Comparison of ENCODE assay signal across 8 mouse cellular contexts in genomic region chr1:166153351-166154120, GRCm38 (mm10). TPM values are rescaled to one million over a fixed set of nuclear protein-coding genes. Genes with fewer than 3 reads are reported as not detected.
DNase-seq lines count a peak whose midpoint lies in the region; ATAC-seq and TF ChIP-seq lines count a peak whose summit lies in the region.

No protein-coding gene starts in this region.

- DNase-seq in MN1 (ENCODE audit: low spot score), result peak; percentile 90
- DNase-seq in cerebellum, adult 2 months, result peak; percentile 70 to 85
- DNase-seq in left cerebral cortex, adult 11 months (ENCODE audit: low spot score), result peak; percentile 68
- DNase-seq in right cerebral cortex, adult 18-20 months, result peak; percentile 82
- DNase-seq in urinary bladder, adult 2 months (ENCODE audit: low spot score), result peak; percentile 66

- no peak for TF ChIP-seq POLR2A in cerebellum, adult 2 months (IDR thresholded peaks at IDR 0.05; ENCODE audit: borderline replicate concordance, insufficient read depth, low read length)

- WGBS in cerebellum, adult 2 months, result 13% methylated on average over 18 of the region's 18 CpGs
- 12% methylated on average over 18 of the region's 18 CpGs for WGBS in hindbrain, embryonic 13.5 days

- no peaks in the 10 kb centered on the region for H3K4me1 ChIP-seq in cerebellum, adult 2 months (ENCODE audit: control insufficient read depth, insufficient read depth, low read length)
- H3K4me1 ChIP-seq in hindbrain, embryonic 13.5 days (replicated peaks), result peaks cover 3% of the 10 kb centered on the region; the same call in 1 of the 2 replicates

- H3K27ac ChIP-seq in cerebellum, adult 2 months (ENCODE audit: insufficient read depth, low read length), result no peak overlapping the region
- H3K27ac ChIP-seq in hindbrain, embryonic 13.5 days, result no peak overlapping the region

- H3K9me3 ChIP-seq in hindbrain, embryonic 13.5 days, result no peaks in the 10 kb centered on the region

- H3K4me3 ChIP-seq in cerebellum, adult 2 months (replicated peaks; ENCODE audit: insufficient read depth, low read depth, low read length), result no peak overlapping the region
- H3K4me3 ChIP-seq in hindbrain, embryonic 13.5 days, result no peak overlapping the region

- no peaks in the 10 kb centered on the region for H3K27me3 ChIP-seq in cerebellum, adult 2 months (ENCODE audit: control insufficient read depth, insufficient read depth, low read length)
- peaks cover 27% of the 10 kb centered on the region for H3K27me3 ChIP-seq in hindbrain, embryonic 13.5 days

- H3K9ac ChIP-seq in hindbrain, embryonic 13.5 days, result no peak overlapping the region

- no peaks in the 10 kb centered on the region for H3K36me3 ChIP-seq in hindbrain, embryonic 13.5 days

- TF ChIP-seq CTCF in cerebellum, adult 2 months (IDR thresholded peaks at IDR 0.05; ENCODE audit: borderline replicate concordance, insufficient read depth, low read depth, low read length), result peak; percentile 95

- ATAC-seq in frontal cortex, adult (ENCODE audit: low TSS enrichment), result peak; percentile 91
- peak; percentile 55 for ATAC-seq in hindbrain, embryonic 13.5 days (ENCODE audit: low FRiP score)
- ATAC-seq in megakaryocyte, adult 5-6 weeks (ENCODE audit: poor library complexity, severe bottlenecking), result peak; percentile 81

- H3K4me2 ChIP-seq in hindbrain, embryonic 13.5 days, result no peak overlapping the region

RNA-seq across cellular contexts. Expression of gene Gpa33, which starts 23.5 kb away (rescaled TPM):
- not detected in 2 replicates for polyA plus RNA-seq in cerebellum, adult 2 months (2012; rRNA removed)
- polyA plus RNA-seq in hindbrain, embryonic 13.5 days (2015; fragmentation: Nextera tagmentation; extraction: Ambion mirVana), result 0.14 TPM in 1 of 2 replicates, not detected in the other
- not detected in 2 replicates for total RNA-seq in megakaryocyte, adult 5-6 weeks (2015)
- total RNA-seq in megakaryocyte, adult 5-6 weeks (2017), result not detected in 2 replicates
- polyA plus RNA-seq in urinary bladder, adult 2 months (2012; rRNA removed), result 57.3 and 59.9 TPM in 2 replicates

RNA-seq across cellular contexts. Expression of gene Dusp27, which starts 25.8 kb away (rescaled TPM):
- polyA plus RNA-seq in cerebellum, adult 2 months (2012; rRNA removed), result 0.15 and 0.16 TPM in 2 replicates
- polyA plus RNA-seq in hindbrain, embryonic 13.5 days (2015; fragmentation: Nextera tagmentation; extraction: Ambion mirVana), result 1.2 and 1.6 TPM in 2 replicates
- not detected in 2 replicates for total RNA-seq in megakaryocyte, adult 5-6 weeks (2015)
- total RNA-seq in megakaryocyte, adult 5-6 weeks (2017), result not detected in 2 replicates
- polyA plus RNA-seq in urinary bladder, adult 2 months (2012; rRNA removed), result 0.03 and 0.06 TPM in 2 replicates

Comparison
In these comparisons a context has a peak if more than half of its experiments do, and no peak if none do; other contexts are left out.
1. RNA of gene Gpa33, which starts 23.5 kb away (polyA plus RNA-seq): 57.3 to 59.9 TPM in urinary bladder, adult 2 months; 0.14 TPM in hindbrain, embryonic 13.5 days and not detected in cerebellum, adult 2 months; every median in the first group is over 10 times any median in the second.
2. Peak in every context shown above with its lines, with median percentiles within 50 percentile points of each other: DNase-seq and ATAC-seq.